Mouse (Mus musculus) forebrain, embryonic 16.5 days (tissue): Measurements from ENCODE around the gene Actl9. TPM values are rescaled to one million over a fixed set of nuclear protein-coding genes. Genes with fewer than 3 reads are reported as not detected.

Source experiments
- polyA plus RNA-seq: library from polyadenylated mRNA; unstranded; fragments of >200 nt; fragmentation: Nextera tagmentation; extraction: Ambion mirVana; gene quantifications from 2 replicates; pipeline ENCODE4 v1.2.1, GENCODE M21; 2015

The Actl9 gene
- polyA plus RNA-seq, 1 experiment from 2014 or later: 0.20 TPM

Other genes starting within 250 kb of the Actl9 start
- gene Olfr239, start 241.6 kb upstream of the Actl9 start, polyA plus RNA-seq: not detected in 2 replicates
- gene Olfr1564, start 211.2 kb upstream of the Actl9 start, polyA plus RNA-seq: 0.05 TPM in 1 of 2 replicates, not detected in the other
- 29.8 and 31.9 TPM in 2 replicates for gene Zfp955a, start 177.8 kb upstream of the Actl9 start, polyA plus RNA-seq
- 0.04 TPM in 1 of 2 replicates, not detected in the other for gene Olfr63, start 168.2 kb upstream of the Actl9 start, polyA plus RNA-seq
- 23.8 and 24.4 TPM in 2 replicates for gene Zfp955b, start 143.4 kb upstream of the Actl9 start, polyA plus RNA-seq
- 20.9 and 25.9 TPM in 2 replicates for gene Zfp81, start 74.0 kb upstream of the Actl9 start, polyA plus RNA-seq
- gene Zfp101, start 38.3 kb upstream of the Actl9 start, polyA plus RNA-seq: 21.0 and 24.2 TPM in 2 replicates
- 36.2 and 49.8 TPM in 2 replicates for gene Adamts10, start 91.3 kb downstream of the Actl9 start, polyA plus RNA-seq
- 1.9 and 2.0 TPM in 2 replicates for gene Myo1f, start 122.8 kb downstream of the Actl9 start, polyA plus RNA-seq
- 49.0 and 58.2 TPM in 2 replicates for gene Zfp414, start 196.2 kb downstream of the Actl9 start, polyA plus RNA-seq
- gene Pram1, start 205.2 kb downstream of the Actl9 start, polyA plus RNA-seq: 0.52 TPM in 1 of 2 replicates, not detected in the other